Mouse (Mus musculus) thymus, postnatal 4 days (tissue): Measurements from ENCODE around the gene Slc38a6.

ENCODE experiments used
- DNase-seq: peaks from one replicate; pipeline ENCODE4 v3.0.0; 2021

The Slc38a6 gene

DNA sequence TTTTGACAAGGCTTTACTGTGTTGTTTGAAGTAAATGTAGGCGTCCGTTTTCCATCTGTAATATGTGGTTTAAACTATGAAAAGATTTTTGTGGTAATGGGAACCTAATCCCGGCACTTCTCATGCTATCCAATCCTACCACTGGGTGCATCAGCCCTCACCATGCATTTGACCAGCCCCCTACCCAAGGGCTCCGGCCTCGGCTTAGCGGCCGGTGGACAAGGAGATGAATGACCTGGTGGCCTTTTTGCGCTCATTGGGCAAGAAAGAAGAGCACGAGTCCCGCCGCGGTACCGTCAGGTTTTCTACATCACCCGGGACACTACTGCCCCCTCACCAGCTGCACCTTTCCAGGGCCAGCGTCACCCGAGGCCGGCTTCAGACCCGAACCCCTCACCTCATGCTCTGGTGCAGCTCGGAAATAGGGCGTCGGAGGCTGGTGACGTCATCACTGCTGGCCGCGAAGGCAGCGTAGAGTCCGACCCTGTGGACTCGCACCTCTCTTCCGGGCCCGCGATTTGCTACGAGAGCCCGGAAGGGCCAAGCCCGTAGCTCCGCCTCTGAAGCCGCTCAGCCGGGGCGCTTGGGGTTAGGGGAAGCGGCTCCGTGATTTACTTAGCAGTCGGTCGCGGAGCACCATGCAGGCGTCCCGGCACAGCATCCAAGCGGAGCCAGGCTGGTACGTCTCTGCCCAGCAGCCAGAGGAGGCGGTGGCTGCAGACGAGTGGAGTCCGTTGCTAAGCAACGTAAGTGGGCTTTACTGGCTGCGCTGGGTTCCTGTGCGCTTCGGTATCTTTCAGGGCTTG, at the start of gene Slc38a6, which contains the start of gene Trmt5:
TSS of gene Slc38a6 (plus strand) at position 493 of the 806 bp plus-strand sequence.
TSS of gene Trmt5 (minus strand) at position 424 of the 806 bp plus-strand sequence.
- peak; percentile 90 for DNase-seq

DNA sequence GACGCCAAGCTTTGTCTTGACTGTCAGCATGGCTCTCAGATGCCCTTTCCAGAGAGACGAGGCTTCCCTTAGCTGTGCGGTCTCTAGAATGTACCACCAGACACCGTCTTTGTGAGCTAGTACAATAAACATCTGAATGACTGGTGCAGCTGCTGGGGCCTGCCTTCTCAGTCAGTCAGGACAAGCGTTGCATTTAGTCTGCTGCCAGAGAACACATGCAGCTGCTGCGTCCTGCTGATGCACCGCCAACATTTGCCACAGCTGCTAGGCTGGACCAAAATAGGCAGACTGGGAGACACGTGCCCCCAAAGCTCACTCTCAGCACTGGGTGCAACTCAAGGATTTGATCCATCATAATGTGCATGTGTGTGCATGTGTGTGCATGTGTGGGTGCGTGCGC, 44.6 kb upstream of the Slc38a6 start:
- peak; percentile 11 for DNase-seq

DNA sequence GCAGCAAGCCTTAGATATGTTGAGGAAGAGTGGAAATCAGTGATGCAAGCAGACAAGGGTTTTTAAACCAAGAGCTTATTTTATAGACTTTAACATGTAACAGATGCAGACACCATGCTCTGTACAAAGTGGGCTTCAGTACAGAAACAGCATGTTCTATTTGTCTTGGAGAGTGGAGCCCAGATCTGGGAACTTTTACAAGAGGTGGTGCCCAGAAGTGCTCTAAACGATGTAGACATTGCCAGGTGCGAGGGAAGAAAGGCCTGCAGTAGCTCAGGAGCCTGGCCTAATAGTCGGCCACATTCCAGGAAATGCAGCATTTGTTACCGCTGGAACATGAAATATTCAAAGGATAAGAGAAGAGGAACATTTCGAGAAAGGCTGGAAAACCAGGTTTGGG, 40.9 kb upstream of the Slc38a6 start:
- DNase-seq, result no peak

DNA sequence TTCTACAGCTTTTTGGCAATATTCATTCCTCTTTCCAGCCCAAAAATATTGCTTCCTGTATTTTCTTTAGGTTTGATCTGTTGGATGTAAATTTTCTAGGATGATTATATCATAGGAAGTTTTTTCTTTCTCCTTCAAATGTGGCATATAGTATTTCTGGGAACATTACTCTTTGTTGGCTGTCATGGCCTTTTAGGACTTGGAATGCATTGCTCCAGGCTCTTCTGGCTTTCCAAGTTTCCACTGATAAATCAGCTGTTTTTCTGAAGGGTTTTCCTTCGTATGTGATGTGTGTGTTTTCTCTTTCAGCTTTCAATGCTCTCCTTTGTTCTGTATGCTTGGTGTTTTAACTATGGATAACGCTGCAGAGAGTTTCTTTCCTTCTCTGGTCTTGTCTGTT, 31.6 kb upstream of the Slc38a6 start:
- DNase-seq, result no peak

DNA sequence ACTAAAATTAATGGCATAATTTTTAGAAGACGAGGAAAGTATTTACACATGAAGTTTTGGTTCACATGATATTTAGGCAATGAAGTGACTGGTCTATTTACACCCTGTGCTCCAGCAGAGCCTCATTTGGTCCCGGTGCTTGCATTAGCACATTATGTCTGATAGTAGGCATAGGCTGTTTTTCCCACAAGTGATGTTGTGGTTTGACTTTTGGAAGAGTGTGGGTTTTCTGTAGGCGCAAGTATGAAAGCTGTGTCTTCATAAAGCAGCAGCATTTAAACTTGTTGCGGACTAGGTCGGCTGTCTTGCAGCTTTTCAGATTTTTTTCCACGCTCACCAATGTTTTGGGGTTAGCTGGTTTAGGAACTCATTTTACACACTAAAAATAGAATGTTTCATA, 27.3 kb upstream of the Slc38a6 start:
- DNase-seq, result no peak

DNA sequence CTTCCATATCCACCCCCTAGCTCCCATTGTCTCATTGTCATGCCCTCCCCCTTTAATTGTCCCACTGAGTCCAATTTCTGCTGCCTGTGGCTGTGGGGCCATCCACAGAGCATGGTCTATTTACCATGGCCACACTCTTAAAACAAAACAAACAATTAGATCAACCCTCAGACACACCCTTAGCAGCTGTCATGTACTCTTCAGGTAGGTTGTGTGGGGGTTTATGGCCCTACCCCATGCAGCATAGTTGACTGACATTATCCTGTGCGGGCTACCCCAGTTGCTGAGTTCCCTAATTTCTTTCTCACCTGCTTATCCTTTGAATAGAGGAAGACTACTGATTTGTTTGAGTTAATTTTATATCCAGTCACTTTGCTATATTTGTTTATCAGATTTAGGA, 26.2 kb upstream of the Slc38a6 start:
- DNase-seq, result no peak

DNA sequence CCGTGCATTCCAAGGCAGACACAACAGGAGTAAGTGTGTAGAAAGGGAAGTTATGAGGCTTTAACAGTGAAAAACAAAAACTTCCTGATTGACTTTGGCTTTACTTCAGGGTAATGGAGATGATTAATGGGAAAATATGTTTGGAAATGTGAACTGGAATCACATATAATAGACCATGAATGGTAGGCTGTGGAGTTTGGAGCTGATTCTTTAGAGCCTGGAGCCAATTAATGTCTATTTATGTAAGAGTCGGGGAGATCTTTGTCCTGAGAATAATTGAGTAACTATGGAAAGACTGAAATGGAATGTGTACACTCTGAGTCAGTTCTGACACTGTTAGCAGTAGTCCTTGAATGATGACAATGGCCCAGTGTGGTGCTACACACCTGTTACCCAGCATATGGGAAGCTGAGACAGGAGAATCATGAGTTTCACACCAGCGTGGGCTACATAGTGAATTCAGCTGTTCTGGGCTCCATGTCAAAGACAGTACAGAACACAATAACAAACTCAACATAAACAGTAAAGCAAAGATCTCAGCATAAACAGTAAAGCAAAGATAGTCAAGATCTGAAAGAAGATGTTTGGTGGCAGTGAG, 21.1 kb upstream of the Slc38a6 start:
- no peak for DNase-seq

DNA sequence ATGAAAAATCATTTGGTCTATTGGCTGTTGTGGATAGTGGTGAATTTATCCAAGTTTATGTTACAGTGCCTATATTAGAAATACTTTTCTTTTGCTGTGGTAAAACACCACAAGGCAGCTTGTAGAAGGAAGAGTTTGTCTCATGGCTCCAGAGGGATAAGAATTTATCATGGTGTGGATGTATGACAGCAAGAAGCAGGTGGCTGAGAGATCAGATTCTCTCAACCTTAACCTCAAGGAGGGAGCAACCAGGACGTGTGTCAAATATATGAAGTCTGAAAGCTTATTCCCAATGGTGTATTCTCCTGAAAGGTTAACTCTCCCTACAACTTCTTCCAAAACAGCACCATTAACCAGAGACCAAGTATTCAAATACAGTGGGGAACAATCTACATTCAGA, 20.0 kb upstream of the Slc38a6 start:
- DNase-seq, result no peak

DNA sequence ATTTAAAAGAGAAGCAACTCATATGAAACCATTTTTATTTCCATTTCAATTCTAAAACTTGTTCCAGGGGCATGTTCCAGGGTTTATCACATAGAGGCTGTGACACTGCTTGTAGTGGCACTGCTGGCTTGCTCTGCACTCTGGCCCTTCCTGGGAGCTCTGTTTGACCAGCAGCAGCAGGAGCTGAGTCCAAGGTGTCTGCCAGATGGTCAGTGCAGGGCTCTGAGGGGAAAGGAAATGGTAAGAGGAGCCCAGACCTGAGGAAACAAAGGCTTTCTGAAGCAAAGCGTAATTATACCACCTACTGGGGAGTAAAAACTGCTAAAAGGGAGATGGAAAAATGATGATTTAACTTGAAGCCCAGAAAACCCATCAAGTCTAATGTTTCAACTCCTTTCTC, 18.1 kb upstream of the Slc38a6 start:
- DNase-seq, result no peak

DNA sequence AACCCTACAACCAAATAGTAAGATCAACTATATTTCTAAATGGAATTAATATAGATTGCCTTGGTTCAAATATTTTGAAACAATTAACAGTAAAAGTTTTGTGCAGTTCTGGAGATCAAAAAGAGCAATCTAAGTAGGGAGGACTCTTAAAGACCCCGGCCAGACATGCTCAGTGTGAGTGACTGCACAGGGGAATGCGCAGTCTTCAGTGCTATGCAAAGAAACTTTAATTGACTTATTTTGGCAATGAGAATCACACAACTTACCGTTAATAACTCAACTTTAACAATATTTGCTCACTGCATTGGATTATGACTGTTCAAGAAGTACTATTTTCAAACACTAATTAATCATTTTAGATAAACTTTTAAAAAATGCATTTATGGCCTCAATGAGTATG, 17.0 kb upstream of the Slc38a6 start:
- no peak for DNase-seq

DNA sequence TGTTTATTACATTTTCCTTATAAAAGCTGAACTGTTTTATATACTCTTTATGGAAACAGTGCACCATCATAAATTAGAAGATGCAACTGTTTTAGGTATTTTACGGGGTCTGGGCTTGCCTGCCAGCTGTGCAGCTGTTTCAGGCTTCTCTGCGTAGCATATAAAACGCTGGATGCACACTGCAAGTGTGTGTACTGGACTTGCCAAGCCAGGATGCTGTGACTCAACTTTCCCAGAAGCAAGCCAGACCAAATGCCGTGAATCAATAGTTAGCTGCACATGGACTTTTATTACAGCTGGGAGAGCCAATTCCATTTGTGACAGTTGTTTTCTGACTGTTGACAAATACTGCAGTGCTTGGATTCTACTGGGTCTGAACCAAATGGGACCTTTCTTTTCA, 16.6 kb upstream of the Slc38a6 start:
- DNase-seq, result no peak

DNA sequence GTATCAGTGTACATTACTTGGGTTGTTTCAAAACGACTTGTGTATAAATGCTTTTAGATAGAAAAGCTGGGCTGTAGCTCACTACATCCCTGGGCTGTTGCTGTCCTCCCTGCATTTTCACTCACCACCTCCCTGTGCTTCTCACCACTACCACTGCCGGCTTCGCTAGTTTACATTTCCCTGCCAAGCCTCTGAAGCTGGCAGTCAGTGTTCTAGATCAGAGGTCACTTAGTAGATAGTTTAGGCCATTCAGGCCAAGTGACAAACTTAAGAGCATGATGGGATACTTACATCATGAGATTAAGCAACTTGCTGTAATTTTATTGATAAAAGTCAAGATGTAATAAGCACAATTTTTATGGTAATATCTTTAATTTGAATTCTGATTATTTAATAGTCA, 11.7 kb upstream of the Slc38a6 start:
- DNase-seq, result no peak

DNA sequence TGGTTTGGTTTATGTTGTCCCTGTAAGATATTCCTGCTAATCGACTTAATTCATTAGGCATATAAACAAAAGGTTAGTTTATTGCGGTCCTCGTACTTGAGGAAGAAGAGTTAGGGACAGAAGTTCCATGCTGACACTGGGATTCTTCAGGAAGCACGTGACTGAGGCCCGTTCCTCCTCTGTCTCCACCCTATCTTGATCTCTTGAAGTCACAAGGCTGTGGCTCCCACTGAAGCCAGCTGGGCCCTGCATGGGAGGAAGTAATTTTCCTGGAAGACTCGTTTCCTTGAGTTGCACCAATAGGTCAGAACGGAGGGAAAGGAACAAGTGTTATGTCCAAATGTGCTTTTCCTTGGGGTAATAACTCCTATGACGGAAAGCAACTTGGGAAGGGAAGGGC, 1.0 kb downstream of the Slc38a6 start:
- DNase-seq, result no peak

DNA sequence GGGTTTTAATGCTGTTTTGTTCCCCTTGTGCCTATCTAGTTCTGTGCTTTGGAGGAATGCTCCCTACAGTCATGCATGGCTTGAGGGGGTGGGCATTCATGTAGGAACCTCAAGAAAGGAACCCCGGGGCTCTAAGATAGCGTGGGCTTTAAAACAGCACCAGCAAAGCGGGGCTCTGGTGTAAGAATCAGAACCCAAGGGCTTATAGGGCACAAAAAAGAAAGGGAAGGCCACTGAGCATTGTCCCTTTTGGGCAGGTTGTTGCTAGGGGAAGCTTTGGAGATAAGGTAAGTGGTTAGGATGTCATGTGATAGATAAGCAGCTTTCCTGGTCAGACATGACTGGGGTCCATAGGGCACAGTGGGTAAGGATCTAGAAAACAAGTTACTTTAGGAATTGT, 2.0 kb downstream of the Slc38a6 start:
- DNase-seq, result no peak

DNA sequence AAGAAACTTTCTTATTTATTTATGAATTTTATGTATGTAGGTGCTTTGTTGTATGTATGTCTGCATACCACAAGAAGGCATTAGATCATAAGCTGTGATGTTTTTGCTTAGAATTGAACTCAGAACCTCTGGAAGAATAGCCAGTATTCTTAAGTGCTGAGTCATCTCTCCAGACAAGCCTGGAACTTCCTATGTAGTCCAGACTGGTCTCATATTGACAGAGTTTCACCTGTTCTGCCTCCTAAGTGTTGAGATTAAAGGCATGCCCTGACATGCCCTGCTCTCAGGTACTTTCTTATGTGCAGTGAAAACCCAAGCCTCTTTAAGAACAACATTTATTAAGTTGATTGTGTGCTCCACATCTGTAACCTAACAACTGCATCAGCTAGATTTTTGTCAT, 8.3 kb downstream of the Slc38a6 start:
- no peak for DNase-seq

DNA sequence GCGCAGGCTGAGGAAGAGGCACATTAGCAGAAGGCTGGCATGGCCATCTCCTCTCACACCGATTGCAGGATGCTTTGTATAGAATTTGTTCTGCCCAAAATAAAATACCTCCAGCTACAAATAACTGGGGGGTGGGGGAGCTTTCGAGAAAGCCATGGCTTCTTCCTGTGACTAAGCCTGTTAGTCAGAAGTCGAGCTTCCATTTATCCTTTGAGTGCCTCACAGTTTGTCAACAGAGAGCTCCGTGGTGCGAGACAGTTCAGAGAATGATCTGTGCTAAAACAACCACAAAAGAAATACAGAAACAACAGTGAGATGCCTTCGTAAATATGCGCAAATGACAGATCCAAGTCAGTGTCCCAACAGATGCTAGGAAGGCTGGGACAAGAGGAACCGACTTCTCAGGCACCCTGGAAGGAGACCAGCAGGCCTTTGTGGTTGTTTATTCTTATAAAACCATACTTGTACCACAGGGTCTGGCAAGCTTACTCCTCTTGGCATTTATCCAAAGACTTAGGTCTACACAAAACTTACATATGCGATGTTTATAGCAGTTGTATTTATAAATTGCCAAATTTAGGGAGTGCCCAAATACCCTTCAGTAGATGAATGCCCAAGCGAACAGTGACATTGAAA, 9.0 kb downstream of the Slc38a6 start:
- no peak for DNase-seq

DNA sequence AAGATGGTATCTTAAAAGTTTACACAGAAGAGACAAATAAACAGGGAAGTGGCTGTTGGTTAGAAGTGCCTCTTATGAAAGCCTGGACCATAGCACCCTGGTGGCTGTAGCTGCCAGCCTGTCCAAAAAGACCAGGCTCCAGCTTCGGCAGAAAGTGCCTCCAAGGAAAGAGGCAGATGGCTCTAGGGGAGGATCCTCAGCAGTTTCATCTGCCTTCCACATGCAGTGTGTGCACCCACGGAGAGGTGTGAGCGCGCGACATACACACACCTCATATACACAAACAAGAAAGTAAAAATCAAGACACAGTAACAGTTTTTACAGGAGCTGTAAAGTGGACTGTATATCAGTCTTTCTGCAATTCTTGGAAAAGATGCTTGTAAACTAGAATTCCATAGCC, 12.0 kb downstream of the Slc38a6 start:
- no peak for DNase-seq

DNA sequence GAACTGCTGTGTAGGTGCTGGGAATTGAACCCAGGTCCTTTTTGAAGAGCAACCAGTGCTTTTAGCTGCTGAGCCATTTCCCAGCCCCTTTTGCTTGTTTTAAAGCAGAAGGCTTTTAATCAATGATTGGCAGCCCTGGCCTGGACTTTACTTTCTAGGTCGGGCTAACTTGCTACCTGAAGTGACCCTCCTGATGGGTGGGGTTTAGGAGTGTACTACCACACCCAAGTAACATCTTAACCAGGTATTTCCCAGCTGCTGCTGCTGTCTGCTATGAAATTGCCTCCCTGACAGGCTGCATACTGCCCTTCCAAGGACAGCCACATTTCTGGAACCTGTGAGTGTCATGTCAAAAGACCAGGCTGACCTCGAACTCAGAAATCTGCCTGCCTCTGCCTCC, 14.0 kb downstream of the Slc38a6 start:
- no peak for DNase-seq

DNA sequence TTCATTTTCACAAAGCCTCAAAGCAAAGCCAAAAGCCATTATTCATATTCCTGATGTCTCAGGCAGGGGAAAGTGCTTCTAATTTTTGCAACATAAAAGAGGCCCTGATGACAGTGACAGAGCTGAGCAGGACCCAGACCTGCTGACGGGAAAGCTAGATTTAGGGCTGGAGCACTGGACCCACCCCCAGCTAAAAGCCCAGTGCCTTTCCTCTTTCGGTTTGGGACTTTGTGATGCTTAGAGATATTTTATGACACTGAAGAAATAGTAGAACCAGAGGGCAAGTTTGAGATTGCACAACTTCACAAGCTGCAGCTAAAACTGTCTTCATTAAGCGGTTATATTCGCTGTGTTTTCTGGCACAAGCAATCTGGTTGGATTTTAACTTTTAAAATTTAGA, 18.1 kb downstream of the Slc38a6 start:
- no peak for DNase-seq

DNA sequence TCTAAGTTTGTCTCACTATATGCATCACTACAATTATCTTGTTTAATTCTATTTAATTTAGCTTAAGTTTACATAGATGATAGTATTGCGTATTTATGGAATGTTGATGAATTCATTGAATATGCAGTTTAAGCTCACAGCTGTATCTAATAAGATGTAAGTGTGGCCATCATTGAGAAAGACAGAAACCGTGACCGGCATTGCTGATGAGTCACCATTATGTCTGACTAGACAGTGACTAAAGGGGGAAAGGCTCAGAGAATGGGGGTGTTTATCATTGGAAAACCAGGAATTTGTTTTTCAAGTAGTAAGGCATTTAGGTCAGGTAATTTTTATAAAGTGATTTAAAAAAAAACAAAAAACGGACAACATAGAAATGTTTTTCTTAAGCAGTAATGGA, 21.2 kb downstream of the Slc38a6 start:
- no peak for DNase-seq

DNA sequence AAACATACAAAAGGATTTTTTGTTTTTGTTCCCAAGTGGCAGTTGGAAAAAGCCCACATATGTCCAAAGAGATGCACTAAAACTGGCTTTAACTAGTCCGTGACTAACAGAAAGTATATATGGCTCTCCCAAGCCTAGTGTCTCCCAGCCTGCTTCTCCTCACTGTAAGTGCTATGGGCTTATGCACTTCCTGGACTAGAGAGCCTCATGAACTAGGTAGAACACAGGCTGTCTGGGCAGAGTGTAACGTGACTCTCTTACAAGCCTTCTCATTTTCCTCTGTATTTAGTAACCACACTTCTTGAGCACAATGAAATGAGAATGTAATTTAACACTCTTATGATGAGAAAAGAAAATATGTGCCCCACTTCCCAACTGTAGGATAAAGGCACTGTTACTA, 22.1 kb downstream of the Slc38a6 start:
- no peak for DNase-seq

DNA sequence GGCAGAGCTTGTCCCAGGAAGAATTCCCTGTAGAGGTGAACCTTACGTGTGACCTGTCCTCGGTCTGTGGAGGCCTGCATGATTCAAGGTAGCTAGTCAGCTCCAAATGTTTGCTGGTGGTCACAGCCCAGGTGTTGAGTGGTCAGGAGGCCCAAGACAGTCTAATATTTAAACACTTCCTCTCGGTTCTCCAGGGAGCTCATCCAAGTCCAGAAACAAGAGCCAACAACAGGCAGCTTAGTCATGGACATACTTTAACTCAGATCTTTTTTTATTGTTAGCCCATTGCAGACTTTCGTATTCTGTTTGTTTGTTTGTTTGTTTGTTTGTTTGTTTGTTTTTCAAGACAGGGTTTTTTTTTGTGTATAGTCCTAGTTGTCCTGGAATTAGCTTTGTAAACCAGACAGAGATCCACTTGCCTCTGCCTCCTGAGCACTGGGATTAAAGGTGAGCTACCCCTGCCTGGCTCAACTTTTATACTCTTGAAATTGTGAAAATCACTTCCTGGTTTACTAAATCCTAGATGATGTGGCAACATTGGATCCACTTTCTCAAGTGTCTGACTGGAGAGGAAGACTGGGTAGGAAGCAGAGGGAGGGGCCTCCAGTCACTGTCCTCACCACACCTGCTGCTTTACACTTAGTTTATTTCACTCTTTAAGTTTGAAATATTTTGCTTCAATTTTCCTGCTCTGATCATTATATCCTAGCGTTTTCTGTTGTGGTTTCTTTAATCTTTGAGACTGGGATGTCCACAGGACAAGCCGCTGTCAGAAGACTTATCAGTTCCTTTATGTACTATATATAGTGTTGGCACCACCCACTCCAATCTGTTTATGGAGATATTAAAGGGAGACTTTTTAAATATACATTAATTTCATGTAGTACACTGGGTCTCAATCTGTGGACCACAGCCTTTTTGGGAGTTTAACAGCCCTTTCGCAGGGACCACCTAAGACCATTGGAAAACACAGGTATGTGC, 31.4 kb downstream of the Slc38a6 start:
- no peak for DNase-seq

DNA sequence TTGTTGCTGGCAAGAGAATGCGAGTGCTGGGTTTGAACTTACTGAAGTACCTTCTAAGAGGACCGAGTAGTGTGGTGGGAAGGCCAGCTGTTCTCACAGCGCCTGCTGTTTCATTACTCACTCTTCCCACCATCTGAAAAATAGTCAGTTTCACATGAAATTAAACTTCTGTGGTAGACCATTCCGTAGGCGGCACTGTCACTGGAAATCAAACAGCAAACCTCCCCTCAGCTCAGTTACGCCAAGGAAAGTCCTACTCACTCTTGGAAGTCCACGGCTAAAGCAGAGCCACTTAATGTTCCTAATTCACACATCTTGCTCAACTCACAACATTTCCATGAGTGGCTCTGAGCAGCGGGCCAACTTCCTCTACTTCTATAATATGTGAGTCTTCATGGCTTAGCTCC, 37.6 kb downstream of the Slc38a6 start:
- no peak for DNase-seq
